ENCODE assay signal across 12 mouse cellular contexts in genomic region chr1:73933146-73933490, GRCm38 (mm10).
A peak's percentile ranks its signal among the peaks of the same experiment; 100 is the strongest.
DNase-seq lines count a peak whose midpoint lies in the region; ATAC-seq and TF ChIP-seq lines count a peak whose summit lies in the region.
"Had no signal": no experiment of that assay in that cellular context is flagged by ENCODE, and none has a peak within 500 bp of the region (broad histone marks: within the 10 kb centered on the region; RNA-seq: fewer than 3 reads in every experiment).

No protein-coding gene starts in this region.

- intact Hi-C loops in left cerebral cortex, adult 2 months (cut with DNase I) = no loop called here

- peaks cover 65% of the 10 kb centered on the region for H3K4me1 ChIP-seq in heart, embryonic 16.5 days (ENCODE audit: control insufficient read depth, insufficient read depth, low read length)
- H3K4me1 ChIP-seq in brown adipose tissue, adult 24 weeks (ENCODE audit: control insufficient read depth, insufficient read depth, insufficient read length, low read length) = peaks cover 43% of the 10 kb centered on the region
- H3K4me1 ChIP-seq in forebrain, embryonic 14.5 days (ENCODE audit: control insufficient read depth, insufficient read depth, low read length) = no peaks in the 10 kb centered on the region

- TF ChIP-seq CTCF in left cerebral cortex, adult 2 months (IDR thresholded peaks at IDR 0.05) = no peak
- TF ChIP-seq CTCF in Patski (IDR thresholded peaks at IDR 0.05) = no peak

- ATAC-seq in heart, embryonic 16.5 days (replicated peaks; ENCODE audit: extremely low read depth, insufficient read depth, low FRiP score) = 0 out of 2 replicates have a peak, but pooled peaks have one; percentile 8
- peak; percentile 6 for ATAC-seq in Patski
- no peak for ATAC-seq in forebrain, embryonic 14.5 days

- POLR2A ChIA-PET in Patski (lab: Charles Lee) = interaction anchor here (1.5 to 1.7 kb wide), 2 partner anchors 16 to 35 kb away, joined by 5 to 7 read pairs; no protein-coding TSS in a partner anchor

- CTCF ChIA-PET in Patski (lab: Charles Lee) = interaction anchor here (0.9 to 1.4 kb wide), 3 partner anchors 11 to 141 kb away, joined by 3 to 5 read pairs (median 3); no protein-coding TSS in a partner anchor

- peaks cover 40% of the 10 kb centered on the region for H3K36me3 ChIP-seq in heart, embryonic 16.5 days (ENCODE audit: control insufficient read depth, insufficient read depth)
- no peaks in the 10 kb centered on the region for H3K36me3 ChIP-seq in forebrain, embryonic 14.5 days (ENCODE audit: control insufficient read depth, insufficient read depth, low read length)

- H3K27me3 ChIP-seq in heart, embryonic 16.5 days (ENCODE audit: control insufficient read depth, insufficient read depth, low read length) = no peaks in the 10 kb centered on the region
- no peaks in the 10 kb centered on the region for H3K27me3 ChIP-seq in Patski
- no peaks in the 10 kb centered on the region for H3K27me3 ChIP-seq in forebrain, embryonic 14.5 days (replicated peaks; ENCODE audit: control insufficient read depth, insufficient read depth, low read length)

- no peak overlapping the region for H3K4me3 ChIP-seq in heart, embryonic 16.5 days (ENCODE audit: low read length)
- no peak overlapping the region for H3K4me3 ChIP-seq in left cerebral cortex, adult 2 months
- H3K4me3 ChIP-seq in brown adipose tissue, adult 24 weeks (ENCODE audit: insufficient read depth, low read depth, low read length) = no peak overlapping the region
- H3K4me3 ChIP-seq in forebrain, embryonic 14.5 days (ENCODE audit: low read depth, low read length) = no peak overlapping the region

- peak overlapping the region; percentile 62 for H3K9ac ChIP-seq in heart, embryonic 16.5 days (ENCODE audit: low read length)
- no peak overlapping the region for H3K9ac ChIP-seq in forebrain, embryonic 14.5 days (ENCODE audit: low read length)

- DNase-seq in heart, adult 11 months = no peak
- DNase-seq in left cerebral cortex, adult 2 months (ENCODE audit: extremely low spot score in 1 of 2, low spot score in 2 of 2) = peak; percentile 53 to 60
- no peak for DNase-seq in left cerebral cortex, adult 11 months (ENCODE audit: low spot score)
- no peak for DNase-seq in Patski (ENCODE audit: low read depth, low spot score)
- no peak for DNase-seq in forebrain, embryonic 14.5 days (ENCODE audit: low spot score)
- DNase-seq in ovary, postnatal 14 days (ENCODE audit: low spot score) = no peak
- DNase-seq: cerebellum, adult 2 months; embryo, embryonic 11 days; thymus, adult 2 months had no signal

- H3K9me3 ChIP-seq in heart, embryonic 16.5 days (replicated peaks; ENCODE audit: control insufficient read depth, low read length) = no peaks in the 10 kb centered on the region
- no peaks in the 10 kb centered on the region for H3K9me3 ChIP-seq in forebrain, embryonic 14.5 days (replicated peaks; ENCODE audit: control insufficient read depth, low read length)

- H3K27ac ChIP-seq in heart, embryonic 16.5 days (ENCODE audit: low read length) = peak overlapping the region; percentile 90
- peak overlapping the region; percentile 70; the same call in 1 of the 2 replicates for H3K27ac ChIP-seq in left cerebral cortex, adult 2 months
- H3K27ac ChIP-seq in brown adipose tissue, adult 24 weeks (replicated peaks; ENCODE audit: low read depth, low read length) = peak overlapping the region; percentile 76
- no peak overlapping the region for H3K27ac ChIP-seq in forebrain, embryonic 14.5 days (ENCODE audit: low read depth, low read length)
- H3K27ac ChIP-seq: macrophage had no signal

- no peak overlapping the region for H3K4me2 ChIP-seq in heart, embryonic 16.5 days (ENCODE audit: low read depth, low read length)
- H3K4me2 ChIP-seq in forebrain, embryonic 14.5 days (ENCODE audit: low read length) = no peak overlapping the region

- 56% methylated on average over 5 of the region's 5 CpGs for WGBS in heart, embryonic 16.5 days
- WGBS in forebrain, embryonic 14.5 days = 83% methylated on average over 5 of the region's 5 CpGs

- in situ Hi-C loops in Patski (cut with MboI; ENCODE audit: low pct_unique_long_range_greater_than_20kb) = no loop called here

Comparison
In these comparisons a context has a peak if more than half of its experiments do, and no peak if none do; other contexts are left out.
1. DNase-seq: peak in left cerebral cortex, adult 2 months (2 of 2); none in heart, adult 11 months (single experiment), left cerebral cortex, adult 11 months (single experiment), Patski (single experiment), forebrain, embryonic 14.5 days (single experiment) and ovary, postnatal 14 days (single experiment).